ENCODE assay signal across 8 mouse cellular contexts in genomic region chr11:51757023-51757422, GRCm38 (mm10). TPM values are rescaled to one million over a fixed set of nuclear protein-coding genes. Genes with fewer than 3 reads are reported as not detected.
DNase-seq lines count a peak whose midpoint lies in the region; ATAC-seq and TF ChIP-seq lines count a peak whose summit lies in the region.

No protein-coding gene starts in this region.

- peak overlapping the region; percentile 96 for H3K4me3 ChIP-seq in heart, embryonic 13.5 days
- H3K4me3 ChIP-seq in ES-Bruce4 (ENCODE audit: low read depth, low read length) = peak overlapping the region; percentile 62
- peak overlapping the region; percentile 100 for H3K4me3 ChIP-seq in forebrain, embryonic 13.5 days
- peak overlapping the region; percentile 97 for H3K4me3 ChIP-seq in liver, embryonic 15.5 days (replicated peaks)

- no peak for ATAC-seq in heart, embryonic 13.5 days (ENCODE audit: extremely low read depth, insufficient number of reproducible peaks, low FRiP score, low TSS enrichment)
- 0 out of 2 replicates have a peak, but pooled peaks have one; percentile 9 for ATAC-seq in forebrain, embryonic 13.5 days
- no peak for ATAC-seq in liver, embryonic 15.5 days (ENCODE audit: insufficient read depth)
- ATAC-seq in inflammation-experienced regulatory T-cells, adult 6 months = no peak

- peaks cover 5% of the 10 kb centered on the region for H3K36me3 ChIP-seq in heart, embryonic 13.5 days
- no peaks in the 10 kb centered on the region for H3K36me3 ChIP-seq in ES-Bruce4 (ENCODE audit: control insufficient read depth, insufficient read depth, low read length, poor library complexity, severe bottlenecking)
- no peaks in the 10 kb centered on the region for H3K36me3 ChIP-seq in forebrain, embryonic 13.5 days (ENCODE audit: poor library complexity, severe bottlenecking)
- no peaks in the 10 kb centered on the region for H3K36me3 ChIP-seq in liver, embryonic 15.5 days (replicated peaks)

- peak overlapping the region; percentile 83 for H3K27ac ChIP-seq in heart, embryonic 13.5 days (replicated peaks)
- 0 out of 2 replicates have a peak overlapping the region, but pooled peaks have one; percentile 27 for H3K27ac ChIP-seq in ES-Bruce4 (ENCODE audit: insufficient read depth, low read length)
- 0 out of 2 replicates have a peak overlapping the region, but pooled peaks have one; percentile 48 for H3K27ac ChIP-seq in forebrain, embryonic 13.5 days
- H3K27ac ChIP-seq in liver, embryonic 15.5 days (replicated peaks) = peak overlapping the region; percentile 84

- WGBS in heart, embryonic 13.5 days = 69% methylated on average over 11 of the region's 11 CpGs
- 76% methylated on average over 11 of the region's 11 CpGs for WGBS in forebrain, embryonic 13.5 days
- WGBS in liver, embryonic 15.5 days (ENCODE audit: insufficient replicate concordance) = 60% methylated on average over 11 of the region's 11 CpGs

- no peak for TF ChIP-seq EP300 in ES-Bruce4 (IDR thresholded peaks at IDR 0.05; ENCODE audit: insufficient read depth, low read depth, low read length)

- TF ChIP-seq POLR2A in ES-Bruce4 (IDR thresholded peaks at IDR 0.05; ENCODE audit: insufficient read depth, low read length) = no peak

- DNase-seq in heart, postnatal 4 days = no peak
- DNase-seq in gastrocnemius, postnatal 36 days = no peak
- no peak for DNase-seq in ovary, postnatal 14 days (ENCODE audit: low spot score)

- TF ChIP-seq CTCF in ES-Bruce4 (IDR thresholded peaks at IDR 0.05; ENCODE audit: low read depth, low read length) = no peak

- H3K4me1 ChIP-seq in heart, embryonic 13.5 days = peaks cover 28% of the 10 kb centered on the region
- H3K4me1 ChIP-seq in ES-Bruce4 (ENCODE audit: control insufficient read depth, insufficient read depth, low read length) = no peaks in the 10 kb centered on the region
- H3K4me1 ChIP-seq in forebrain, embryonic 13.5 days = peaks cover 21% of the 10 kb centered on the region
- H3K4me1 ChIP-seq in liver, embryonic 15.5 days (replicated peaks) = peaks cover 52% of the 10 kb centered on the region

- intact Hi-C loops in gastrocnemius, postnatal 36 days (cut with DNase I) = no loop called here

- peak overlapping the region; percentile 89 for H3K4me2 ChIP-seq in heart, embryonic 13.5 days
- H3K4me2 ChIP-seq in forebrain, embryonic 13.5 days = peak overlapping the region; percentile 94
- H3K4me2 ChIP-seq in liver, embryonic 15.5 days = peak overlapping the region; percentile 92

- peaks cover 8% of the 10 kb centered on the region for H3K27me3 ChIP-seq in heart, embryonic 13.5 days (replicated peaks)
- no peaks in the 10 kb centered on the region for H3K27me3 ChIP-seq in ES-Bruce4 (ENCODE audit: control insufficient read depth, insufficient read depth, low read length, poor library complexity, severe bottlenecking)
- H3K27me3 ChIP-seq in forebrain, embryonic 13.5 days = peaks cover 21% of the 10 kb centered on the region
- peaks cover 9% of the 10 kb centered on the region; the same call in 1 of the 2 replicates for H3K27me3 ChIP-seq in liver, embryonic 15.5 days

- H3K9ac ChIP-seq in heart, embryonic 13.5 days = peak overlapping the region; percentile 98
- H3K9ac ChIP-seq in ES-Bruce4 (ENCODE audit: low read depth, poor library complexity, severe bottlenecking) = peak overlapping the region; percentile 91
- H3K9ac ChIP-seq in forebrain, embryonic 13.5 days = peak overlapping the region; percentile 93
- H3K9ac ChIP-seq in liver, embryonic 15.5 days = peak overlapping the region; percentile 94; the same call in 1 of the 2 replicates

- no peaks in the 10 kb centered on the region for H3K9me3 ChIP-seq in heart, embryonic 13.5 days
- H3K9me3 ChIP-seq in ES-Bruce4 (replicated peaks; ENCODE audit: control insufficient read depth, insufficient read depth, low read length, poor library complexity, severe bottlenecking) = no peaks in the 10 kb centered on the region
- no peaks in the 10 kb centered on the region for H3K9me3 ChIP-seq in forebrain, embryonic 13.5 days (replicated peaks)
- H3K9me3 ChIP-seq in liver, embryonic 15.5 days (replicated peaks) = no peaks in the 10 kb centered on the region

RNA-seq across cellular contexts. Expression of gene Sec24a, which starts 6.4 kb away (rescaled TPM):
- 9.9 and 10.3 TPM in 2 replicates for polyA plus RNA-seq in heart, embryonic 13.5 days (2015; fragmentation: Nextera tagmentation; extraction: Ambion mirVana)
- total RNA-seq in heart, postnatal 4 days (2021) = 10 to 100 TPM; 23.0 to 23.7 TPM
- polyA plus RNA-seq in ES-Bruce4 (2011; ENCODE audit: insufficient read depth, insufficient read length, low read depth, missing spikeins) = 50.2 and 50.5 TPM in 2 replicates
- 11.0 and 11.7 TPM in 2 replicates for polyA plus RNA-seq in forebrain, embryonic 13.5 days (2015; fragmentation: Nextera tagmentation; extraction: Ambion mirVana)
- polyA plus RNA-seq in liver, embryonic 15.5 days (2015; fragmentation: Nextera tagmentation; extraction: Ambion mirVana) = 7.0 and 7.3 TPM in 2 replicates
- 10 to 100 TPM; 38.8 to 42.3 TPM for total RNA-seq in gastrocnemius, postnatal 36 days (2021)
- polyA plus RNA-seq in inflammation-experienced regulatory T-cells, adult 6 months (2017; shearing (Covaris generic)) = 10 to 100 TPM; 15.3 to 22.3 (median 19.0) TPM

RNA-seq across cellular contexts. Expression of gene Sar1b, which starts 6.5 kb away (rescaled TPM):
- 133 TPM in 2 replicates for polyA plus RNA-seq in heart, embryonic 13.5 days (2015; fragmentation: Nextera tagmentation; extraction: Ambion mirVana)
- 10 to 100 TPM; 93.6 to 95.8 TPM for total RNA-seq in heart, postnatal 4 days (2021)
- 38.8 and 39.5 TPM in 2 replicates for polyA plus RNA-seq in ES-Bruce4 (2011; ENCODE audit: insufficient read depth, insufficient read length, low read depth, missing spikeins)
- polyA plus RNA-seq in forebrain, embryonic 13.5 days (2015; fragmentation: Nextera tagmentation; extraction: Ambion mirVana) = 140 and 146 TPM in 2 replicates
- 73.7 and 77.0 TPM in 2 replicates for polyA plus RNA-seq in liver, embryonic 15.5 days (2015; fragmentation: Nextera tagmentation; extraction: Ambion mirVana)
- total RNA-seq in gastrocnemius, postnatal 36 days (2021) = 100 to 1,000 TPM; 428 to 446 TPM
- 100 to 1,000 TPM; 128 to 162 (median 150) TPM for polyA plus RNA-seq in inflammation-experienced regulatory T-cells, adult 6 months (2017; shearing (Covaris generic))

Comparison
In these comparisons a context has a peak if more than half of its experiments do, and no peak if none do; other contexts are left out.
1. H3K27ac ChIP-seq: peak in every context shown above with its lines; median percentile 84 in liver, embryonic 15.5 days; 83 in heart, embryonic 13.5 days; 48 in forebrain, embryonic 13.5 days; 27 in ES-Bruce4.